Mouse (Mus musculus): ENCODE results near the gene Ifnab. TPM values are rescaled to one million over a fixed set of nuclear protein-coding genes. Genes with fewer than 3 reads are reported as not detected.

Gene Ifnab
- polyA plus RNA-seq, 1 experiment = not detected

GRCm38 (mm10) chr4:88692537-88692936 lies 1.4 kb upstream of the Ifnab start:
- H3K36me3 ChIP-seq (ENCODE audit: control insufficient read depth) = no peaks in the 10 kb centered on the region
- H3K27me3 ChIP-seq (ENCODE audit: control insufficient read depth) = 0 out of 2 replicates have a peak, but pooled peaks cover 3% of the 10 kb centered on the region
- TF ChIP-seq TAL1 (IDR thresholded peaks at IDR 0.05; ENCODE audit: low read length) (no peak), GATA1 (IDR thresholded peaks at IDR 0.05; ENCODE audit: low read length) (no peak)
- no peaks in the 10 kb centered on the region for H3K4me1 ChIP-seq (ENCODE audit: control insufficient read depth)
- no peaks in the 10 kb centered on the region for H3K9me3 ChIP-seq (ENCODE audit: control insufficient read depth, low read length)
- H3K4me3 ChIP-seq (replicated peaks) = no peak overlapping the region

GRCm38 (mm10) chr4:88683812-88684211 lies 7.3 kb downstream of the Ifnab start, which contains the start of gene Ifna2:
Gene Ifna2 (minus strand): TSS chr4:88683912.
- Histone ChIP-seq H3K9me3 (ENCODE audit: control insufficient read depth, low read length) (no peaks in the 10 kb centered on the region), H3K36me3 (ENCODE audit: control insufficient read depth) (no peaks in the 10 kb centered on the region), H3K4me1 (ENCODE audit: control insufficient read depth) (no peaks in the 10 kb centered on the region), H3K27me3 (ENCODE audit: control insufficient read depth) (no peaks in the 10 kb centered on the region), H3K4me3 (replicated peaks) (no peak within 1 kb of the TSS)
- TF ChIP-seq GATA1 (IDR thresholded peaks at IDR 0.05; ENCODE audit: low read length) (no peak), TAL1 (IDR thresholded peaks at IDR 0.05; ENCODE audit: low read length) (no peak)

GRCm38 (mm10) chr4:88681353-88681752 lies 9.8 kb downstream of the Ifnab start:
- Histone ChIP-seq H3K36me3 (ENCODE audit: control insufficient read depth) (no peaks in the 10 kb centered on the region), H3K4me1 (ENCODE audit: control insufficient read depth) (no peaks in the 10 kb centered on the region), H3K4me3 (replicated peaks) (no peak overlapping the region), H3K9me3 (ENCODE audit: control insufficient read depth, low read length) (no peaks in the 10 kb centered on the region), H3K27me3 (ENCODE audit: control insufficient read depth) (no peaks in the 10 kb centered on the region)
- TF ChIP-seq TAL1 (IDR thresholded peaks at IDR 0.05; ENCODE audit: low read length) (no peak), GATA1 (IDR thresholded peaks at IDR 0.05; ENCODE audit: low read length) (no peak)

- H3K27me3 ChIP-seq (ENCODE audit: control insufficient read depth) = no peaks in the 10 kb centered on the region
- H3K36me3 ChIP-seq (ENCODE audit: control insufficient read depth) = no peaks in the 10 kb centered on the region
- no peaks in the 10 kb centered on the region for H3K9me3 ChIP-seq (ENCODE audit: control insufficient read depth, low read length)
- H3K4me3 ChIP-seq (replicated peaks) = no peak overlapping the region
- TF ChIP-seq TAL1 (IDR thresholded peaks at IDR 0.05; ENCODE audit: low read length) (no peak), GATA1 (IDR thresholded peaks at IDR 0.05; ENCODE audit: low read length) (no peak)
- H3K4me1 ChIP-seq (ENCODE audit: control insufficient read depth) = no peaks in the 10 kb centered on the region
Measured at GRCm38 (mm10) chr4:88680362-88680761, 10.8 kb downstream of the Ifnab start.

GRCm38 (mm10) chr4:88676824-88677223 lies 14.3 kb downstream of the Ifnab start, which contains the start of gene Ifna16:
Gene Ifna16 (minus strand): TSS chr4:88676924.
- Histone ChIP-seq H3K9me3 (ENCODE audit: control insufficient read depth, low read length) (no peaks in the 10 kb centered on the region), H3K36me3 (ENCODE audit: control insufficient read depth) (no peaks in the 10 kb centered on the region), H3K4me1 (ENCODE audit: control insufficient read depth) (no peaks in the 10 kb centered on the region), H3K27me3 (ENCODE audit: control insufficient read depth) (no peaks in the 10 kb centered on the region), H3K4me3 (replicated peaks) (no peak within 1 kb of the TSS)
- TF ChIP-seq GATA1 (IDR thresholded peaks at IDR 0.05; ENCODE audit: low read length) (no peak), TAL1 (IDR thresholded peaks at IDR 0.05; ENCODE audit: low read length) (no peak)

GRCm38 (mm10) chr4:88655461-88655860 lies 35.7 kb downstream of the Ifnab start:
- Histone ChIP-seq H3K36me3 (ENCODE audit: control insufficient read depth) (no peaks in the 10 kb centered on the region), H3K4me3 (replicated peaks) (no peak overlapping the region), H3K9me3 (ENCODE audit: control insufficient read depth, low read length) (peaks cover 2% of the 10 kb centered on the region; the same call in 1 of the 2 replicates), H3K4me1 (ENCODE audit: control insufficient read depth) (no peaks in the 10 kb centered on the region), H3K27me3 (ENCODE audit: control insufficient read depth) (no peaks in the 10 kb centered on the region)
- no peak for TF ChIP-seq GATA1 (IDR thresholded peaks at IDR 0.05; ENCODE audit: low read length)
- TF ChIP-seq TAL1 (IDR thresholded peaks at IDR 0.05; ENCODE audit: low read length) = no peak

GRCm38 (mm10) chr4:88653644-88654043 lies 37.5 kb downstream of the Ifnab start:
- Histone ChIP-seq H3K4me1 (ENCODE audit: control insufficient read depth) (no peaks in the 10 kb centered on the region), H3K9me3 (ENCODE audit: control insufficient read depth, low read length) (peaks cover 2% of the 10 kb centered on the region; the same call in 1 of the 2 replicates), H3K27me3 (ENCODE audit: control insufficient read depth) (no peaks in the 10 kb centered on the region), H3K36me3 (ENCODE audit: control insufficient read depth) (no peaks in the 10 kb centered on the region), H3K4me3 (replicated peaks) (no peak overlapping the region)
- no peak for TF ChIP-seq TAL1 (IDR thresholded peaks at IDR 0.05; ENCODE audit: low read length)
- no peak for TF ChIP-seq GATA1 (IDR thresholded peaks at IDR 0.05; ENCODE audit: low read length)

GRCm38 (mm10) chr4:88644359-88644758 lies 46.8 kb downstream of the Ifnab start, which contains the start of gene Ifna13:
Gene Ifna13 (minus strand): TSS chr4:88644459.
- no peaks in the 10 kb centered on the region for H3K4me1 ChIP-seq (ENCODE audit: control insufficient read depth)

GRCm38 (mm10) chr4:88642526-88642925 lies 48.6 kb downstream of the Ifnab start:
- Histone ChIP-seq H3K36me3 (ENCODE audit: control insufficient read depth) (no peaks in the 10 kb centered on the region), H3K9me3 (ENCODE audit: control insufficient read depth, low read length) (peaks cover 8% of the 10 kb centered on the region; the same call in 1 of the 2 replicates)
- TF ChIP-seq GATA1 (IDR thresholded peaks at IDR 0.05; ENCODE audit: low read length) (no peak), TAL1 (IDR thresholded peaks at IDR 0.05; ENCODE audit: low read length) (no peak)

More at GRCm38 (mm10) chr4:88644359-88644758, 46.8 kb downstream of the Ifnab start, which contains the start of gene Ifna13:
- H3K27me3 ChIP-seq (ENCODE audit: control insufficient read depth) = no peaks in the 10 kb centered on the region
- H3K9me3 ChIP-seq (ENCODE audit: control insufficient read depth, low read length) = peaks cover 8% of the 10 kb centered on the region; the same call in 1 of the 2 replicates
- no peaks in the 10 kb centered on the region for H3K36me3 ChIP-seq (ENCODE audit: control insufficient read depth)
- TF ChIP-seq GATA1 (IDR thresholded peaks at IDR 0.05; ENCODE audit: low read length) = no peak
- TF ChIP-seq TAL1 (IDR thresholded peaks at IDR 0.05; ENCODE audit: low read length) = no peak
- H3K4me3 ChIP-seq (replicated peaks) = no peak within 1 kb of the TSS

More at GRCm38 (mm10) chr4:88642526-88642925, 48.6 kb downstream of the Ifnab start:
- Histone ChIP-seq H3K4me3 (replicated peaks) (no peak overlapping the region), H3K4me1 (ENCODE audit: control insufficient read depth) (no peaks in the 10 kb centered on the region), H3K27me3 (ENCODE audit: control insufficient read depth) (no peaks in the 10 kb centered on the region)
